Mouse (Mus musculus): ENCODE data around the gene Wdr31.

DNA sequence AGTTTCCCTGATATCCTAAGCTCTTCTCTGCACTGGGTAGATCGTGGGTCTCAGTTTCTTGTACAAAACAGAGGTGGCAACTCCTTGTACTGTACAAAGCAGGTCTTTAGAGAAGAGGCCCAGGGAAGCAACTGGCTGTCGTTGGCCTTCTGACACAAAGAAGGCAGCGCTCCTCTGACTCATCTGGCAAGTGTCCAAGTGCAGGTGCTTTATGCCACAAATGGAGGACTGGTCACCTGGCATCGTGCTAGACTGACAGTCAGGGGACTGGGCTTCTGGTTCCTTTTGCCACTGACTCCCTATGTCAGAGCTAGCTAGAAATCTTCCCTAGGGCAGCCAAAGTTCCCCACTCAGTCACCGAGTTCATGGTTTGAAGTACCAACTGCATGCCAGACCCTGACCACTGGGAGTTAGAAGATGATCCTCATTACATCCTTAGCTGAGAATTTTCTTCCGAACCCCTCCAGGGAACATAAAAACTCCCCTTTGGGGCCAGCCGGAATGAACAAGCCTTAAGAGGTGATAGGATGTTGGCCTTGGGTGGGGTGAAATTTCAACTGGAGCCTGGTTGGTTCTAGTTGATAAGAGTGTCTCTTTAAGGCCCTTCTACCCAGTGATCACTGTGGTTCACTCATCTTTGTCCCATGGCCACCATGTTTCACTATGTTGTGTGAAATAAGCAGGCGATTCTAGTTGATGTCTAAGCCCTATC, 14.9 kb upstream of the Wdr31 start:
- TF ChIP-seq CTCF (IDR thresholded peaks at IDR 0.05; ENCODE audit: control insufficient read depth, insufficient read depth, insufficient read length), result no peak
- no peak for TF ChIP-seq MYOD1 (IDR thresholded peaks at IDR 0.05; ENCODE audit: control insufficient read depth, insufficient read length, low read depth)
- no peak for TF ChIP-seq USF1 (IDR thresholded peaks at IDR 0.05; ENCODE audit: low read depth)
- no peak for TF ChIP-seq MYOG (IDR thresholded peaks at IDR 0.05; ENCODE audit: control insufficient read depth, extremely low read depth, insufficient read length)
- no peak for TF ChIP-seq CEBPB (IDR thresholded peaks at IDR 0.05; ENCODE audit: low read depth)
- no peak for TF ChIP-seq FOSL1 (IDR thresholded peaks at IDR 0.05; ENCODE audit: insufficient read depth, low read length, poor library complexity, severe bottlenecking)
- TF ChIP-seq MAX (IDR thresholded peaks at IDR 0.05), result no peak
